Mouse (Mus musculus) heart, adult 9 months (tissue): ENCODE measurements at regions not wholly inside any gene's neighbourhood (a gene's known extent, or its start where the extent isn't known, plus 50 kb on each side); places are given as distances from the start of the nearest gene placed in this dataset.

Experiments used
- DNase-seq, 2 experiments: peaks; one replicate each; pipeline ENCODE4 v3.0.0; 2022; ENCODE audit warnings: low spot score in 2 of 2

DNA sequence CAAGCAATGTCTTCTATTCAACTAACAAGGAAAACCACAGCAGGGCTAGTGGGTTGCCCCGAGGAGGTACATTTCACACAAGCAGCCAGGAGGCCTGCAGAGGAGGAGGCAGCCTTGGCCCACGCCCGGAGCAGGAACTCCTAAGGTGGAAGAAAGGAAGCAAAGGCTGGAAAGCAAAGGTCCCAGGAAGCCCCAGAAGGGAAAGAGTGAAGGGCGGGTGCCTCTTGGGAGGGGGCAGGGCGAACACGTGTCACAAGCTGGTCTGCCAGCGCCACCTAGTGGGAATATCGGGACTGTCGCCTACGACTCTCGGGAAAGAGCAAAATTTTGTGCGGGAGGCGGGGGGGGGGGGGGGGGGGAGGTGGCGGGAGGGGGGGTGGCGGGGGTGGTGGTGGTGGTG, 508.1 kb upstream of the Tmem132c start:
- DNase-seq: peak in 1 of 2 experiments; percentile 0

DNA sequence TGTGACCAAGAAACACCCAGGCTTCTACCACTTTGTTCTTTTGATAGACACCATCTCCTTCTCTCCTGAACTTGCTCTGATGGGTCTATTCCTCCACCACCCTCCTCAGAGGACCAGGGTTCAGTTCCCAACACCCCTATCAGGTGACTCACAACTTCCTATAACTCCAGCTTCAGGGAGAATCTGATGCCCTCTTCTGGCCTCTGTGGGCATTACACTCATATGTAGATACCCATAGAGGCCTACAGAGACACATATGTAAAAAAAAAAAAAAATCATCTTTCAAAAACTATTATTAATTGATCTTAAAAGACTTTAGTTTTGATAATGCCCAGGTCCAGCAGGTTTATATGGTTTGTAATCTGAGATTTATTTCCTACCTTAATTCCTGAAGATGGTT, 505.9 kb upstream of the Tmem132c start:
- DNase-seq: no peak

DNA sequence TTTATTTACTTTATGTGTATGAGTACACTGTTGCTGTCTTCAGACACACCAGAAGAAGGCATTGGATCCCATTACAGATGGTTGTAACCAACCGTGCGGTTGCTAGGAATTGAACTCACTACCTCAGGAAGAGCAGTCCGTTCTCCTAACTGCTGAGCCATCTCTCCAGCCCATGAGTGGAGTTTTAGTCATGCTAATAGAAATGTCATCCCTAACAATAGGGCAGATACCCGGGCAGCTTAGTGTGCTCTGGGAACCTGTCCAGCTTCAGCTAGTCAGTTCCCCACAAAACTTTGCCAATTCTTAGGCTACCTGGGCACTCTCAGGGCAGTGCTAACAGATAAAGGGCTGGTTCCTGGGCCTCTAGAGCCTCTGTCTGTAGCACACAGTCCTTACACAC, 503.9 kb upstream of the Tmem132c start:
- DNase-seq: no peak

GRCm38 (mm10) chr5:126740861-126741410, 500.7 kb upstream of the Tmem132c start:
- peak in 1 of 2 experiments; percentile 19 for DNase-seq

DNA sequence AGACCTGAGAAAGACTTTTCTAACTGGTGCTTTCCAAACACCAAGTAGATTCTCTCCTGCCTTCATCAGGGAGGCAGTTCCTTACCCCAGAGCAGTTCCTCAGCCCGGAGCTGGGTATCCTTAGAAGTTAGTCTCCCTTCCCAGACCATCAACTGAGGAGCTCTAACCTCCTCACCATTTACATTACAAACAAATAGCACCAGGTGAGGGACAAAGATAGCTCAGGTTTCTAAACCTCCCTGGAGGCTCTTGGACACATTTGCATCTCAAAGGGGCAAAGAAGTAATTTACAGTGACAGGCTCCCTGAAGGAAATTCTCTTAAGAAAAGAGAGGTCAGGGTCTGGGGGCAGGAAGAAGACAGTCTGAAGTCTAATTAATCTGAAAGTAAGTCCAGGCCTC, 486.5 kb upstream of the Tmem132c start:
- no peak for DNase-seq

GRCm38 (mm10) chr5:126765037-126765707, 476.4 kb upstream of the Tmem132c start:
- DNase-seq: no peak

DNA sequence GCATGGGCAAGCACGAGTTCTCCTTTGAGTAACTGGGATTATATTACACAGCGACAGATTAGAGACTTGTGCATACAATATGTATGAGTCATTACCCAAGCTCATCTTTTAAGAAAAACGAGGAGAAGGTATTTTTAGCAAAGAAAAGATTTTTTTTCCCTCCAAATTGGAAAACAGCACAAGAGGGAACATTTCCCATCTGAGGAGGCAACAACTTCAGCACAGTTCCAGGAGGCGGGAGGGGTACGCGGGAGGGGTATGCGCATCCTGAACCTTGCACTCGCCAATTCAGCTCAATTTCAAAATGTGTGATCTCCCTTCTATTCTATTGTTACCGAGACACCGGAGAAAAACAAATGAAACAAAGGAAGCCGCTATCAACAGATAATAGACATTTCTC, 472.6 kb upstream of the Tmem132c start:
- no peak for DNase-seq

GRCm38 (mm10) chr5:126787706-126788610, 453.6 kb upstream of the Tmem132c start:
- peak; percentile 6 to 33 for DNase-seq

DNA sequence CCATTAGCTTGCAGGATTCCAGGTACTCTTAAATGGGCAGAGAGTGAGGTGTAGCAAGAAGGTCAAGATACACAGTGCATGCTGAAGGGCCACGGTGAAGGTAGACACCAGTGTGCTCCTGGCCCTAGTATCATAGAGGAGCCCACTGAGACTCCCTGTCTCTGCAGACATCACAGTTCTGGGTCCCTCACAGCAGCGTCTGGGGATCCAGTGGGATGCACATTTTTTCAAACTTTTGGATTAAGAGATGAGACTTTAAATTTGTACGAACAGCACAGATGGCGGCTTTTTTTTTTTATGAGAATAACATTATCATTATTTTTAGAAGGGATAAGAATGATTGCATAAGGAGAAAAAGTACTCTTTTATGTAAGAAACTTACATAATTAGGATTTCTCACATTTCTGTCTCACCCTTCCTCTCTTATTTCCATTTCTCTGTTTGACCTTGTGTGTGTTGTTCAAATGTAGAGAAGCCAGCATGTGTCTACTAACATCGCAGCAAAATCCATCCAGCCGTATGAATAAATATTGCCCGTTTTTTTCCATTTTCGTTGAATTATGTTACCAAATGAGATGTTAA, 441.8 kb upstream of the Tmem132c start:
- DNase-seq: no peak

GRCm38 (mm10) chr5:126806656-126807055, 435.0 kb upstream of the Tmem132c start:
- DNase-seq: no peak

GRCm38 (mm10) chr5:126816069-126816468, 425.5 kb upstream of the Tmem132c start:
- no peak for DNase-seq

DNA sequence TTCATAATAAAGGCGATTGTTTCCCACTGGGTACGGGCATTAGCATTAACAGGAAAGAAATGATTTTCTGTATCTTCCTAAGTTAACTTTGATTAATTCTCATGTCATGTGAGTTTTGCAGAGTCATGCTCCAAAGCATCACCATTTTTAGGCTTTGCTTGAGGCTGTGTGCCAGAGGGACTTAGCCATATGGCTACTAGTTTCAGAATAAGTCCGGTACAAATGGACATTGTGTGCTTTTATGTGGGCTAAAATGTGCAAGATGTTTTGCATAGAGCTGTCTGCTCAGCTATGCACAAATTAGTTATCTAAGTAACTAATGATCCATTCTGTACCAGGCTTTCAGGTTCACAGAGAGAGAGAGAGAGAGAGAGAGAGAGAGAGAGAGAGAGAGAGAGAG, 406.2 kb upstream of the Tmem132c start:
- DNase-seq: no peak

- DNase-seq: no peak
Measured at GRCm38 (mm10) chr5:126842606-126843005, 399.0 kb upstream of the Tmem132c start.

DNA sequence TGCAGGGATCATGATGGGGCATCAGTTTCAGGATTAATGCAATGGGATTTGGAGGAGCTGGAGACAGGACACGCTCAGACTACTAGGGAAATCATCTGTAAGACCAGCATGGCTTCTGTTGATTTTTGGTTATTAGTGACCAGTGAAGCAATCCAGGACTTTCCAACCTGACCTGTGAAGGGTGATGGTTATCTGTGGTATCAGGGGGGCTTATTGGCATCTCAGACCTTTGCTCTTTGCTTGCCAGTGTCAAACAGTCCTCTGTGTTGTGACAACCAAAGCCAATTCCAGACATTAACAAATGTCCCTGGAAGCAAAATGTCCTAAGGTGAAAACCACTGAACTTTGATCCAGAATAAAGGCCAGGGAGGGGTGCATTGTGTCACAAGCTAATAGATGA, 379.5 kb upstream of the Tmem132c start:
- DNase-seq: no peak

DNA sequence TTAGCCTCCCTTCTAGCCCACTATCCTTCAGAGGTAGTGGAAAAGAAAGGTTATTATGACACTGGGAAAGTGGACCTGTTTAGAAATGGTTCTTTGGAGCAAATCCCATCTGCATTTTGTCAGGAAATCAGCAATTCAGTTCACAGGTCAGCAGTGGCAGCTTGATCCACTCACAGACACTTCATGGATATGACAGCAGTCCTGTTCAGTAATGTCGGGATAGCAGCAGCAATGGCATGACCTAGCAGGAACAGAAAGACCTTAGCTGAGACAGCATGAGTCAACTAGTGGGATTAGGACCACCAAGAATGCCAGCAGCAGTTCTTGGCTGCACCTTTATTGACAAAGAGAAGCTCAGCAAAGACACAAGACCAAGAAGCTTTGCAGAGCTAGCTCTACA, 365.8 kb upstream of the Tmem132c start:
- no peak for DNase-seq

- DNase-seq: no peak
Measured at GRCm38 (mm10) chr5:126890710-126891109, 350.9 kb upstream of the Tmem132c start.

DNA sequence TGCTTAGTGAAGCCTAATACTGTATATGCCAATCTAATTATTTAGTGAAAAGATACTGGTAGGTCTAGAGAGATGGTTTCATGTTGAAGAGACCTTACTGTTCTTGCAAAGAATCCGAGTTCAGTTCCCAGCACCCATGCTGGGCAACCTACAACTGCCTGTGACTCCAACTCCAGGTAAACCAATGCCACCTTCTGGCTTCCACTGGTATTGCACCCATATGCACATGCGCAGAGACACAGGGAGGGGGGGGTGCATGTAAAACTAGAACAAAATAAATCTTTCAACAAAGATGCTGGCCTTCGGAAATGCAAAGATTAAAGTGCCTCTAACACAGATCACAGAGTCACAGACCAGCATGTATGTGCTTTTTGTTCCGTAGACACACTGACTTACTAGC, 348.5 kb upstream of the Tmem132c start:
- DNase-seq: no peak

- DNase-seq: no peak
Measured at GRCm38 (mm10) chr5:126910084-126910483, 331.5 kb upstream of the Tmem132c start.

GRCm38 (mm10) chr5:126917300-126917699, 324.3 kb upstream of the Tmem132c start:
- no peak for DNase-seq

DNA sequence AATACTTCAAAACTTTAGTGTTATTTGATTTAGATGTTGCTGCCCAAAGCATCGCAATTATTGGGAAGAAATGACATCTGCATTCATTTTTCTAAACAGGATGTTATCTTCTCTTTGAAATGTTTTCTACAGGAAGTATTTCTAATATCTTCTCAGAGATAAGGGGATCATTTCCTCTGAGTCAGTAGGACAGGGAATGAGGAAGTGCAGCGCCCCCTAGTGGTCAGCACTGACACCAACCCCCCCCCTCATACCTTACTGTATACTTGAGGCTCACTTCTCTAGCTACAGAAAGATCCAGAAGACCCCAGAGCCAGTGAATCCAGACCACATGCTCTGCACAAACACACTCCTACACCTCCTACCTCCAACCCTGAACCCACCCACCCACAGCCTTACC, 308.1 kb upstream of the Tmem132c start:
- no peak for DNase-seq

DNA sequence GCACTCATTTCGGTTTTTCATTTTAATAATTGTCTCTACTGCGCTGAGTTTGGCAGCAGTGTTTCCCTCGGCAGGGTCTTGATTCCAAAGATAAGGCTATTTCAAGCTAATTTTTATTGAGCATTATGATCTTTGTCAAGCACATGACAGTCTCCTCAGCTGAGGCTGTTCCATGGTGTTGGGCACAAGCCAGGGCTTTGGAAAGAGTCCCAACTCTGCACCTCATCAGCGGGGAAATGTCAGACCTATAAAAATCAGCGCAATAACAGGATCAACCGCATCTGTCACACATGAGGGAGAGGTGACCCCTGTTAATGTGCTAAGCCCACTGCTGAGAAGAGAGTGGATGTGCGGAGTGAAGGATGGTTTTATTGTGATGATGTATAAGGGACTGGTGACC, 296.7 kb upstream of the Tmem132c start:
- no peak for DNase-seq

DNA sequence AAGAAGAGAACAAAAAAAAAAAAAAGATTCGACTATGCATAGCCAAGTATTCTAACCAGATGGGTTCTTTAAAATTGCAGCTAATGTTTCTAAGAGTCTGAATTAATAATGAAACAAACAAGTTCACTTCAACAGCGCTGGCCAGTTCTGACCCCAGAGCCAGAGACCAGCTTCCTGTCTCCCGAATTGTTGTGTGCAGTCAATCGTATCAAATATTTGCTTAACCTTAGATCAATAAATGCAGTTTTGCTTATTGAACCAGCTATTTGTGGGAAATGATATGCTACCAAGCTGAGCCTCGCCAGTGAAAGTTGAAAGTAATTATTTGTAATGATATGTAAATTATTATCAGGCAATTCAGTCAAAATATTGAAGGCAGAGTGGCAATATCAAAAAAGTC, 287.4 kb upstream of the Tmem132c start:
- no peak for DNase-seq

DNA sequence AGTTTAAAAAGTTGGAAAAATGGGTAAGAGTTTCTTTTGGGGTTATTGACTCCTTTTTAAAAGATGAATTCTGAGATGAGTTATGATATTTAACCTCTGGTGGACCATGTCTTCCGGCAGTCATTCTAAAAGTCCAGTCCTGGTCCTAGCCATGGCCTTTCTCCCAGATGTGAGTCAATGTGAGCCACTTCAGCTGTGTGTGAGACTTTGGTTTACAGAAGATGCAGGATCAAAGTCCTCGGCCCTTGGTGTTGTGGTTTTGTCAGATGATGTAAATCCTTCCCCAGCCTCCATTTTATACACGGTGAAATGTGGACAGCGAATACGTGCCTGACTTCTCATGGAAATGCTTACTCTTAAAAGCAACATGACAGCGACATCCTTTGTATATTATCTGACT, 287.0 kb upstream of the Tmem132c start:
- no peak for DNase-seq
